Mouse (Mus musculus): ENCODE results near the gene Mgll. TPM values are rescaled to one million over a fixed set of nuclear protein-coding genes. Genes with fewer than 3 reads are reported as not detected.

Gene Mgll
- polyA plus RNA-seq, 1 experiment from 2014 or later, result 43.6 TPM

DNA sequence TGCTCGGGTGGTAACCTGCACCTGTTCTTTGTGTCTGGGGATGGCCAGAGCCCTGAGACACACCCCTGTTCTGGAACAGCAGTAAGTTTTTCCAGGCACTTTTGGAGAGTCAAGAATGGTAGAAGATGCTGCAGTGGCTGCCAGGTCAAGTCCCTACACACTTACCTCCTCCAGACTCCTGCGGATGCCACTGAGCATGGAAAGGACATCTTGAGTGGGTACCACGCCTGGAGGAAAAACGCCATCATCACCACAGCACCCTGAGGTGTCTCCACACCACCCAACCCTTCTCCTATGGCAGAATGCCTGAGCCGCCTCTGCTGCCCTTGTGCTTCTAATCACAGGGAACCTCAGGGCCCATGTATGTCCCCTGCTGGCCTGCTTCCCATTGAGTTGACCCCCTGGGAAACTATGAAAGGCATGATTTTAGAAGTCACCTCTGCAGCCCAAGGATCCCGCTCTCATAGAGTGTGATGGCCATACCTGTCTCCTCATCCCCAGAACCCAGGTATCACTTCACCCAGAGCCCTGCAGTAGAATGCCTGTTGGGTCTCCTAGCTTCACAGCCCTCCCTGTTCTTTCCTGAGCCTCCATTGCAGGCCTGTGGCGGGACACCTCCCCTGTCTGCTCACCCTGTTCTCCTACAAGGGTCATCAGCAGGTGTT lies 120.8 kb downstream of the Mgll start:
- 88% methylated on average over 7 of the region's 7 CpGs for WGBS
- no peak for TF ChIP-seq CTCF (IDR thresholded peaks at IDR 0.05; ENCODE audit: low read depth)
- H3K27me3 ChIP-seq (ENCODE audit: insufficient read depth, low read length), result no peaks in the 10 kb centered on the region
- H3K4me1 ChIP-seq (replicated peaks; ENCODE audit: insufficient read depth, low read length), result peaks cover 8% of the 10 kb centered on the region
- DNase-seq (ENCODE audit: low spot score), result no peak
- H3K4me3 ChIP-seq (replicated peaks; ENCODE audit: low read depth, low read length), result no peak overlapping the region
- no peak overlapping the region for H3K4me2 ChIP-seq (ENCODE audit: low read length)
- H3K9ac ChIP-seq (ENCODE audit: low read depth, low read length), result no peak overlapping the region
- H3K36me3 ChIP-seq (ENCODE audit: insufficient read depth, low read length), result no peaks in the 10 kb centered on the region
- no peak for ATAC-seq (replicated peaks; ENCODE audit: low FRiP score, low read depth)
- H3K9me3 ChIP-seq (replicated peaks; ENCODE audit: low read length), result no peaks in the 10 kb centered on the region
- H3K27ac ChIP-seq, result no peak overlapping the region

DNA sequence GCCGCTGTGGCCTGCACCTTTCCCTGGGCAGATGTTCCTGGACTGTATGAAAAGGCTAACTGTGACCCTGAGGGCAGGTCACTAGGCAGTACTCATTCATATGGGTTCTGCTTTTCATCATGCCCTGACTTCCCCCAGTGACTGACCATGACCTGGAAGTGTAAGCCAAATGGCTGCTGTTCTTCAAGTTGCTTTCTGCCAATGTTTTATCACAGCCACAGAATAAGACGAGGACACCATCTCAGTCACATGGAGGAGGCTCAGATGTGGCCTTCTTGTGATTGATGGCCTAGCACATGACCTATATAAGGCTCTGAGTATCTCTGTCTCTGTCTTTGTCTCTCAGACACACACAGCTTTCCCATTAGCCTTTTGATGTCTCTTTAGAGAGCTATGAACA lies 123.4 kb downstream of the Mgll start:
- no peak for ATAC-seq (replicated peaks; ENCODE audit: low FRiP score, low read depth)

DNA sequence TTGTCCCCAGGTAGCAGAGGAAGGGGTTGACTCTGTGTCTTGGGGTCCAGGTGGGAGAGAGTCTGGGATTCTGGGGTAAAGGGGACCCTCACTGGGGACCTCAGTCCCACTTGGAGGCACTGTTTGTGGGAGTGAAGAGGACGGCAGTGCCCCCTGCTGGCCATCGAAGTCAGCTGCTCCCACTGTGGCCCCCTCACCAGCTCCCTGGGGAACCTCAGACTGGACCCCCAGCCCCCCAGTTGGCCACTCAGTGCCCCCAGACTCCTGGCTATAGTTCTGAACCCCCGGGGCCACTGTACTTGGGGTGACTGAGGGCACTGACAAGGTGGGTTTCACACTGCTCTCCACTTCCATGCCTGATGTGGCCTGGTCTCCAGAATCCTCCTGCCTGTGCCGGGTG lies 125.1 kb downstream of the Mgll start:
- WGBS, result 54% methylated on average over 4 of the region's 4 CpGs
- H3K9ac ChIP-seq (ENCODE audit: low read depth, low read length), result no peak overlapping the region
- ATAC-seq (replicated peaks; ENCODE audit: low FRiP score, low read depth) (no peak), DNase-seq (ENCODE audit: low spot score) (no peak)
- no peaks in the 10 kb centered on the region for H3K36me3 ChIP-seq (ENCODE audit: insufficient read depth, low read length)
- H3K27me3 ChIP-seq (ENCODE audit: insufficient read depth, low read length), result no peaks in the 10 kb centered on the region
- H3K4me2 ChIP-seq (ENCODE audit: low read length), result no peak overlapping the region
- no peaks in the 10 kb centered on the region for H3K4me1 ChIP-seq (replicated peaks; ENCODE audit: insufficient read depth, low read length)
- TF ChIP-seq CTCF (IDR thresholded peaks at IDR 0.05; ENCODE audit: low read depth), result peak; percentile 58
- H3K4me3 ChIP-seq (replicated peaks; ENCODE audit: low read depth, low read length), result no peak overlapping the region
- no peaks in the 10 kb centered on the region for H3K9me3 ChIP-seq (replicated peaks; ENCODE audit: low read length)
- H3K27ac ChIP-seq, result no peak overlapping the region

More for the DNA sequence above, 123.4 kb downstream of the Mgll start:
- H3K4me1 ChIP-seq (replicated peaks; ENCODE audit: insufficient read depth, low read length), result no peaks in the 10 kb centered on the region; the same call in 1 of the 2 replicates
- H3K4me3 ChIP-seq (replicated peaks; ENCODE audit: low read depth, low read length), result no peak overlapping the region
- H3K27me3 ChIP-seq (ENCODE audit: insufficient read depth, low read length), result no peaks in the 10 kb centered on the region
- DNase-seq (ENCODE audit: low spot score), result no peak
- TF ChIP-seq CTCF (IDR thresholded peaks at IDR 0.05; ENCODE audit: low read depth), result no peak
- H3K4me2 ChIP-seq (ENCODE audit: low read length), result no peak overlapping the region
- H3K9ac ChIP-seq (ENCODE audit: low read depth, low read length), result no peak overlapping the region
- H3K27ac ChIP-seq, result no peak overlapping the region
- no peaks in the 10 kb centered on the region for H3K36me3 ChIP-seq (ENCODE audit: insufficient read depth, low read length)
- 68% methylated on average over 2 of the region's 2 CpGs for WGBS
- H3K9me3 ChIP-seq (replicated peaks; ENCODE audit: low read length), result no peaks in the 10 kb centered on the region

DNA sequence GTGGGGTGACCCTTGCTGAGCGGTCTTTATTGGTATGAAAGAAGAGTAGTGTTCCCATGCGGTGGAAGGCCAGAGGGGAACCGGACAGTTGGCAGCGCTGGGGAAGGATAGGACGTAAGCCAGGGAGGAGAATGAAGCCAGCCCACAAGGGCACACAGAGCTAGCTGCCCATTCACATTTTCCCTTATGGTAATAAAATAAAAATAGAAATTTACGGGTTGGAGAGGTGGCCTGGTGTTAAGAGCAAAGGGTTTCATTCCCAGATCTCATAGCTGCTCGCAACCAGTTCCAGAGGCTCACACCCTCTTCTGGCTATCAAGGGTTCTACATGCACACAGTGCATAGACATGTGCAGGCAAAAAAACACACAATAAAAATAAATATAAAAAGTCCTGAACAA lies 125.8 kb downstream of the Mgll start:
- ATAC-seq (replicated peaks; ENCODE audit: low FRiP score, low read depth), result no peak
- WGBS, result 92% methylated on average over 7 of the region's 7 CpGs
- no peaks in the 10 kb centered on the region for H3K36me3 ChIP-seq (ENCODE audit: insufficient read depth, low read length)

DNA sequence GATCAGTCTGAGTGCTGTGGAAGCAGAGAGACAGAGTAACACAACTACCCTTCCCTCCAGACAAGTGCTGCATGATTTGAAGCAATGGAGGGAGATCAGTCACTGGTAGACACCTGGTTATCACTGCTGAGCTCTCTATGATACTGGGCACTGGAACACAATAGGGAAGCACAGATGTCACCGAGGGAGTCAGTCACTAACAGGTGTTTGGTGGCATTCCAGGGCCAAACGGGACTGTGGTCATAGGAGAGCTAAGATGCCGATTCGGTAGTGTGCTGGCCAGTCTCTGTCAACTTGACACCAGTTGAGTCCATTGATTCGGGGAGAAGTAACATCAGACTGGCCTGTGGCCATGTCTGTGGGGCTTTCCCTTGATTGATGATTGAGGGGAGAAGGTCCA lies 130.3 kb downstream of the Mgll start:
- no peaks in the 10 kb centered on the region for H3K36me3 ChIP-seq (ENCODE audit: insufficient read depth, low read length)
- H3K27me3 ChIP-seq (ENCODE audit: insufficient read depth, low read length), result no peaks in the 10 kb centered on the region
- H3K9me3 ChIP-seq (replicated peaks; ENCODE audit: low read length), result no peaks in the 10 kb centered on the region
- no peaks in the 10 kb centered on the region for H3K4me1 ChIP-seq (replicated peaks; ENCODE audit: insufficient read depth, low read length)
- no peak for TF ChIP-seq CTCF (IDR thresholded peaks at IDR 0.05; ENCODE audit: low read depth)
- no peak overlapping the region for H3K27ac ChIP-seq
- no peak overlapping the region for H3K4me3 ChIP-seq (replicated peaks; ENCODE audit: low read depth, low read length)
- H3K4me2 ChIP-seq (ENCODE audit: low read length), result no peak overlapping the region
- ATAC-seq (replicated peaks; ENCODE audit: low FRiP score, low read depth) (no peak), DNase-seq (ENCODE audit: low spot score) (no peak)
- no peak overlapping the region for H3K9ac ChIP-seq (ENCODE audit: low read depth, low read length)
- WGBS, result 74% methylated on average over 5 of the region's 5 CpGs

More for the DNA sequence above, 125.8 kb downstream of the Mgll start:
- Histone ChIP-seq H3K4me2 (ENCODE audit: low read length) (no peak overlapping the region), H3K27me3 (ENCODE audit: insufficient read depth, low read length) (no peaks in the 10 kb centered on the region), H3K4me3 (replicated peaks; ENCODE audit: low read depth, low read length) (no peak overlapping the region), H3K9ac (ENCODE audit: low read depth, low read length) (no peak overlapping the region), H3K9me3 (replicated peaks; ENCODE audit: low read length) (no peaks in the 10 kb centered on the region), H3K27ac (no peak overlapping the region), H3K4me1 (replicated peaks; ENCODE audit: insufficient read depth, low read length) (no peaks in the 10 kb centered on the region)
- TF ChIP-seq CTCF (IDR thresholded peaks at IDR 0.05; ENCODE audit: low read depth), result no peak
- no peak for DNase-seq (ENCODE audit: low spot score)

DNA sequence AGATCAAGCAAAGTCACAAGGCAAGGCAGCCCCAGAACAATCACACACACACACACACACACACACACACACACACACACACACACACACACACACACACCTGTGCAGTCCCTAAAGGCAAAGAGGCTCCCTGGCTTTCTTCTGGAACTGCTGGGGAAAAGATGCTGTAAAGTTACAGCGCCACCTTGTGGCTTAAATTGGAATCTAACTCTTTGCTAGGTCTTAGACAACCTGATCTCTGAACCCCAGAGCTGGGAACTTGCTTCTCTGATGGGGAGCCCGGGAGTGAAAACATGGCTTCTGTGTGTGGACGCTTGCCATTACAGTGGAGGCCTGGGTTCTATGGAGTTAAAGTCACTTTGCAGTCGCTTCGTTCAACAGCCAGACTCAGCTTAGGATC lies 131.4 kb downstream of the Mgll start:
- Histone ChIP-seq H3K27me3 (ENCODE audit: insufficient read depth, low read length) (no peaks in the 10 kb centered on the region), H3K4me3 (replicated peaks; ENCODE audit: low read depth, low read length) (no peak overlapping the region), H3K9ac (ENCODE audit: low read depth, low read length) (no peak overlapping the region), H3K9me3 (replicated peaks; ENCODE audit: low read length) (no peaks in the 10 kb centered on the region), H3K4me1 (replicated peaks; ENCODE audit: insufficient read depth, low read length) (no peaks in the 10 kb centered on the region), H3K36me3 (ENCODE audit: insufficient read depth, low read length) (no peaks in the 10 kb centered on the region), H3K27ac (no peak overlapping the region), H3K4me2 (ENCODE audit: low read length) (no peak overlapping the region)
- WGBS, result 16% methylated on average over 5 of the region's 5 CpGs
- ATAC-seq (replicated peaks; ENCODE audit: low FRiP score, low read depth), result 0 out of 2 replicates have a peak, but pooled peaks have one; percentile 19
- DNase-seq (ENCODE audit: low spot score), result peak; percentile 79
- peak; percentile 86 for TF ChIP-seq CTCF (IDR thresholded peaks at IDR 0.05; ENCODE audit: low read depth)

DNA sequence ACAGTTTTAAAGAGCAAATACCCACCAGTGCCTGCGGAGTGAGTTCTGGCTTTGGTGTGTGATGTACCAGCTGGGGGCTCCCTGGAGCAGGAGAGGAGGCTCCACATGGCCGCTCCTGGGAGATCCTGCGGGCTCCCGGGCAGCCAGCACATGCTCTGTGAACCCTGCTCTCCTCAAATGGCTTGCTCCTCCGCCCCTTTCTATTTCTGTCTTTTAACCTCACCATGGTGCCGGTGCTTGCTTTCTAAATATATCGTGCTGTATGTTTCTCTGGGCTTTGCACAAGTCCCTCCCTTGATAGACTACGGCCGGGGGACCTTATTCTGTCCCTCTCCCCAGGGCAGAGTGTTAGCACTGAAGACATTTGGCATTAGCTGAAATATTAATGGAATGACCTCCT lies 133.0 kb downstream of the Mgll start:
- Histone ChIP-seq H3K27ac (no peak overlapping the region), H3K9ac (ENCODE audit: low read depth, low read length) (peak overlapping the region; percentile 27; the same call in 1 of the 2 replicates), H3K9me3 (replicated peaks; ENCODE audit: low read length) (no peaks in the 10 kb centered on the region), H3K36me3 (ENCODE audit: insufficient read depth, low read length) (no peaks in the 10 kb centered on the region), H3K27me3 (ENCODE audit: insufficient read depth, low read length) (no peaks in the 10 kb centered on the region), H3K4me2 (ENCODE audit: low read length) (no peak overlapping the region), H3K4me3 (replicated peaks; ENCODE audit: low read depth, low read length) (no peak overlapping the region), H3K4me1 (replicated peaks; ENCODE audit: insufficient read depth, low read length) (no peaks in the 10 kb centered on the region)
- peak; percentile 67 for DNase-seq (ENCODE audit: low spot score)
- WGBS, result 28% methylated on average over 9 of the region's 9 CpGs
- no peak; the same call in 1 of the 2 replicates for ATAC-seq (replicated peaks; ENCODE audit: low FRiP score, low read depth)
- peak; percentile 43 for TF ChIP-seq CTCF (IDR thresholded peaks at IDR 0.05; ENCODE audit: low read depth)
